Mouse (Mus musculus): Measurements from ENCODE around the gene Cacna2d3. TPM values are rescaled to one million over a fixed set of nuclear protein-coding genes. Genes with fewer than 3 reads are reported as not detected.

The Cacna2d3 gene
- polyA plus RNA-seq (2012; rRNA removed), result 4.0 and 4.6 TPM in 2 replicates

GRCm38 (mm10) chr14:29721488-29722385 lies at the start of gene Cacna2d3:
Cacna2d3 (minus strand) TSS chr14:29721864.
- no peak for TF ChIP-seq CTCF (IDR thresholded peaks at IDR 0.05; ENCODE audit: control insufficient read depth, insufficient read depth, insufficient replicate concordance, low read depth, low read length)
- no peak for TF ChIP-seq POLR2A (IDR thresholded peaks at IDR 0.05; ENCODE audit: control insufficient read depth, low read depth, low read length)
- Histone ChIP-seq H3K27ac (ENCODE audit: control insufficient read depth, insufficient read depth, low read depth, low read length) (no peak within 1 kb of the TSS), H3K27me3 (ENCODE audit: control insufficient read depth, insufficient read depth, low read length) (no peaks in the 10 kb centered on the region), H3K4me1 (ENCODE audit: control insufficient read depth, insufficient read depth, low read length) (peaks cover 22% of the 10 kb centered on the region), H3K36me3 (ENCODE audit: control insufficient read depth, insufficient read depth, low read length) (no peaks in the 10 kb centered on the region), H3K4me3 (ENCODE audit: control insufficient read depth, low read depth, low read length) (peak within 1 kb of the TSS; percentile 68)

- Histone ChIP-seq H3K36me3 (ENCODE audit: control insufficient read depth, insufficient read depth, low read length) (no peaks in the 10 kb centered on the region), H3K4me1 (ENCODE audit: control insufficient read depth, insufficient read depth, low read length) (no peaks in the 10 kb centered on the region), H3K27me3 (ENCODE audit: control insufficient read depth, insufficient read depth, low read length) (no peaks in the 10 kb centered on the region), H3K4me3 (ENCODE audit: control insufficient read depth, low read depth, low read length) (no peak overlapping the region), H3K27ac (ENCODE audit: control insufficient read depth, insufficient read depth, low read depth, low read length) (no peak overlapping the region)
- no peak for TF ChIP-seq CTCF (IDR thresholded peaks at IDR 0.05; ENCODE audit: control insufficient read depth, insufficient read depth, insufficient replicate concordance, low read depth, low read length)
- no peak for TF ChIP-seq POLR2A (IDR thresholded peaks at IDR 0.05; ENCODE audit: control insufficient read depth, low read depth, low read length)
Measured at GRCm38 (mm10) chr14:29769486-29769885, 47.8 kb upstream of the Cacna2d3 start.

GRCm38 (mm10) chr14:29752876-29753275 lies 31.2 kb upstream of the Cacna2d3 start:
- H3K4me3 ChIP-seq (ENCODE audit: control insufficient read depth, low read depth, low read length), result no peak overlapping the region
- no peaks in the 10 kb centered on the region for H3K27me3 ChIP-seq (ENCODE audit: control insufficient read depth, insufficient read depth, low read length)
- H3K27ac ChIP-seq (ENCODE audit: control insufficient read depth, insufficient read depth, low read depth, low read length), result no peak overlapping the region
- H3K4me1 ChIP-seq (ENCODE audit: control insufficient read depth, insufficient read depth, low read length), result no peaks in the 10 kb centered on the region
- H3K36me3 ChIP-seq (ENCODE audit: control insufficient read depth, insufficient read depth, low read length), result no peaks in the 10 kb centered on the region
- TF ChIP-seq CTCF (IDR thresholded peaks at IDR 0.05; ENCODE audit: control insufficient read depth, insufficient read depth, insufficient replicate concordance, low read depth, low read length), result no peak
- no peak for TF ChIP-seq POLR2A (IDR thresholded peaks at IDR 0.05; ENCODE audit: control insufficient read depth, low read depth, low read length)

GRCm38 (mm10) chr14:29738751-29739150 lies 17.1 kb upstream of the Cacna2d3 start:
- Histone ChIP-seq H3K36me3 (ENCODE audit: control insufficient read depth, insufficient read depth, low read length) (no peaks in the 10 kb centered on the region), H3K27me3 (ENCODE audit: control insufficient read depth, insufficient read depth, low read length) (no peaks in the 10 kb centered on the region), H3K4me3 (ENCODE audit: control insufficient read depth, low read depth, low read length) (no peak overlapping the region), H3K4me1 (ENCODE audit: control insufficient read depth, insufficient read depth, low read length) (peaks cover 3% of the 10 kb centered on the region; the same call in 1 of the 2 replicates), H3K27ac (ENCODE audit: control insufficient read depth, insufficient read depth, low read depth, low read length) (no peak overlapping the region)
- no peak for TF ChIP-seq POLR2A (IDR thresholded peaks at IDR 0.05; ENCODE audit: control insufficient read depth, low read depth, low read length)
- TF ChIP-seq CTCF (IDR thresholded peaks at IDR 0.05; ENCODE audit: control insufficient read depth, insufficient read depth, insufficient replicate concordance, low read depth, low read length), result no peak

GRCm38 (mm10) chr14:29730256-29730655 lies 8.6 kb upstream of the Cacna2d3 start:
- H3K4me3 ChIP-seq (ENCODE audit: control insufficient read depth, low read depth, low read length), result no peak overlapping the region
- H3K36me3 ChIP-seq (ENCODE audit: control insufficient read depth, insufficient read depth, low read length), result no peaks in the 10 kb centered on the region
- H3K27me3 ChIP-seq (ENCODE audit: control insufficient read depth, insufficient read depth, low read length), result no peaks in the 10 kb centered on the region
- no peak for TF ChIP-seq POLR2A (IDR thresholded peaks at IDR 0.05; ENCODE audit: control insufficient read depth, low read depth, low read length)
- no peak for TF ChIP-seq CTCF (IDR thresholded peaks at IDR 0.05; ENCODE audit: control insufficient read depth, insufficient read depth, insufficient replicate concordance, low read depth, low read length)
- no peak overlapping the region for H3K27ac ChIP-seq (ENCODE audit: control insufficient read depth, insufficient read depth, low read depth, low read length)
- H3K4me1 ChIP-seq (ENCODE audit: control insufficient read depth, insufficient read depth, low read length), result no peaks in the 10 kb centered on the region

GRCm38 (mm10) chr14:29729009-29729408 lies 7.3 kb upstream of the Cacna2d3 start:
- Histone ChIP-seq H3K4me1 (ENCODE audit: control insufficient read depth, insufficient read depth, low read length) (no peaks in the 10 kb centered on the region), H3K27me3 (ENCODE audit: control insufficient read depth, insufficient read depth, low read length) (no peaks in the 10 kb centered on the region), H3K36me3 (ENCODE audit: control insufficient read depth, insufficient read depth, low read length) (no peaks in the 10 kb centered on the region), H3K27ac (ENCODE audit: control insufficient read depth, insufficient read depth, low read depth, low read length) (no peak overlapping the region), H3K4me3 (ENCODE audit: control insufficient read depth, low read depth, low read length) (no peak overlapping the region)
- no peak for TF ChIP-seq CTCF (IDR thresholded peaks at IDR 0.05; ENCODE audit: control insufficient read depth, insufficient read depth, insufficient replicate concordance, low read depth, low read length)

GRCm38 (mm10) chr14:29727596-29727995 lies 5.9 kb upstream of the Cacna2d3 start:
- TF ChIP-seq POLR2A (IDR thresholded peaks at IDR 0.05; ENCODE audit: control insufficient read depth, low read depth, low read length) (no peak), CTCF (IDR thresholded peaks at IDR 0.05; ENCODE audit: control insufficient read depth, insufficient read depth, insufficient replicate concordance, low read depth, low read length) (no peak)
- Histone ChIP-seq H3K4me3 (ENCODE audit: control insufficient read depth, low read depth, low read length) (no peak overlapping the region), H3K36me3 (ENCODE audit: control insufficient read depth, insufficient read depth, low read length) (no peaks in the 10 kb centered on the region), H3K27ac (ENCODE audit: control insufficient read depth, insufficient read depth, low read depth, low read length) (no peak overlapping the region), H3K4me1 (ENCODE audit: control insufficient read depth, insufficient read depth, low read length) (peaks cover 7% of the 10 kb centered on the region), H3K27me3 (ENCODE audit: control insufficient read depth, insufficient read depth, low read length) (no peaks in the 10 kb centered on the region)

All from testis, adult 2 months (tissue).